Mouse (Mus musculus): ENCODE data around the gene Lypd4. TPM values are rescaled to one million over a fixed set of nuclear protein-coding genes. Genes with fewer than 3 reads are reported as not detected.

The Lypd4 gene
- 0.18 TPM in 1 of 2 replicates, not detected in the other for polyA plus RNA-seq (2015; fragmentation: Nextera tagmentation; extraction: Ambion mirVana)

DNA sequence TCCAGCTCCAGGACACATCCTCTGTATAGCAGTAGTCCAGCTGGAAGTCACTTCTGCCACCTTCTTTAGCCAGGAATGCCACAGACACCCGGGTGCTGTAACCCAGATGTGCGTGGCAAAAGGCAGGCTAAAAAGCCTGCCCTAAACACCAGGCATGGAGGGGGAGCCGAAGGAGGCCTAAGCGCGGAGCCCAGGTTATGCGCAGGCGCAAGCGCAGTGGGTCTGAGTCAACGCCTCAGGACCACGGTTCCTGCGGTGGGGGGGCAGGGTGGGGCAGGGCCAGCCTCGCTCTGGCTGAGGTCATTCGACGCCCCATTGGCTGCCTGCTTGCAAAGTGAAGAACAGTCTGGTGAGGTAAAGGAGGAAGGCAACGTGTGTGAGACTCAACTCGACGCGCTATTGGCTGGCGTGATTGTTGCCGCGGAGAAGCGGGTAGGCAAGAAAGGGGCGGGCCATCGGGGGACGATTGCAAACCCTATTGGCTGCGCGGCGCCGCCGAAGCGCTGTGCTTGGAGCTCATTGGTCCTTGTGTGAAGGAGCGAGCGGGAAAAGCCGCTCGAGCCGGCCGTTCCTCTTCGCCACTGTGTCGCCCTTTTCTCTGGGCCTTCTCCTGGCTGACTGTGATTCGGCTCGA, at the start of gene Lypd4, which contains the start of gene Dmrtc2:
TSS of gene Lypd4 (minus strand) at position 410 of the 634 bp plus-strand sequence.
TSS of gene Dmrtc2 (plus strand) at position 526 of the 634 bp plus-strand sequence.
- Histone ChIP-seq H3K27me3 (replicated peaks) (no peaks in the 10 kb centered on the region), H3K4me2 (0 out of 2 replicates have a peak within 1 kb of the TSS, but pooled peaks have one; percentile 9), H3K9me3 (replicated peaks) (no peaks in the 10 kb centered on the region), H3K27ac (replicated peaks) (no peak within 1 kb of the TSS), H3K4me1 (peaks cover 4% of the 10 kb centered on the region; the same call in 1 of the 2 replicates), H3K9ac (replicated peaks) (no peak within 1 kb of the TSS), H3K4me3 (replicated peaks) (no peak within 1 kb of the TSS), H3K36me3 (no peaks in the 10 kb centered on the region)
- WGBS: 51% methylated on average over 41 of the region's 41 CpGs
- no peak for ATAC-seq (ENCODE audit: low FRiP score)

DNA sequence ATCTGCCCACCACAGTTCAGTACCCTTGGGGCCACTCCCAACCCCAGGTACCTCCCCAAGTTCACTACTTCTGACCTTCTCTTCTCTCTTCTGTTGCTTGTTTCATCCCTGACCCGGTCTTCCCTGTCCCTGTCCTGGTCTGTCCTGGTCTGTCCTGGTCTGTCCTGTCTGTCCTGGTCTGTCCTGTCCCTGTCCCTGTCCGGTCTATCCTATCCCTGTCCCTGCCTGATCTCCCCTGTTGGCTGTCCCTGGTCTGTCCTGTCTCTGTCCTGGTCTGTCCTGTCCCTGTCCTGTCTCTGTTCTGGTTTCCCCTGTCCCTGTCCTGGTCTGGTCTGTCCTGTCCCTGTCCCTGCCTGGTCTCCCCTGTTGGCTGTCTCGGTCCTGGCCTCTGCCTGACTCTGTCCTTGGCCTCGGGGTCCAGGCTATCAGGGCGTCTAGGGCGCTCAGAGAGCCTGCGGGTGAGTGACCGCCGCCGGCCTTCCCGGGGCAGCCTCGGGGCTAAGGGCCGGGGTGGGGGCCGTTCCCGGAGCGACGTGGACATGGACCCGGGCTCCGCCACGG, 49.1 kb upstream of the Lypd4 start:
- no peak overlapping the region for H3K27ac ChIP-seq (replicated peaks)
- no peak overlapping the region for H3K4me3 ChIP-seq (replicated peaks)
- H3K27me3 ChIP-seq (replicated peaks): no peaks in the 10 kb centered on the region
- no peak overlapping the region for H3K9ac ChIP-seq (replicated peaks)
- no peaks in the 10 kb centered on the region for H3K4me1 ChIP-seq
- no peaks in the 10 kb centered on the region for H3K9me3 ChIP-seq (replicated peaks)
- no peak overlapping the region for H3K4me2 ChIP-seq
- ATAC-seq (ENCODE audit: low FRiP score): no peak
- 91% methylated on average over 20 of the region's 20 CpGs for WGBS
- peaks cover 69% of the 10 kb centered on the region for H3K36me3 ChIP-seq

DNA sequence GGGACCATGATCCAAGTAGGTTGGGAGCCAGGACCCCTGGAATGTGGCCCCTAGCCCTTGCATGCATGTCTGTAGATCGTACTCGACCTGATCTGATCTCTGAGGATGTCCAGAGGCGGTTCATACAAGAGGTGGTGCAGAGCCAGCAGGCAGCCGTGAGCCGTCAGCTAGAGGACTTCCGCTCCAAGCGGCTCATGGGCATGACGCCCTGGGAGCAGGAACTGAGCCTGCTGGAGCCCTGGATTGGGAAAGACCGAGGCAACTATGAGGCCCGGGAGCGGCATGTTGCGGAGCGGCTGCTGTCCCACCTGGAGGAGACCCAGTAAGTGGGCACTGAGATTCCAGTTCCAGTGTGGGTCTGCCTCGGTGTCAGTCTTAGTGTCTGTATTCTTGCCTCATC, 42.7 kb upstream of the Lypd4 start:
- no peaks in the 10 kb centered on the region for H3K9me3 ChIP-seq (replicated peaks)
- ATAC-seq (ENCODE audit: low FRiP score): no peak
- no peak overlapping the region for H3K4me2 ChIP-seq
- peaks cover 2% of the 10 kb centered on the region; the same call in 1 of the 2 replicates for H3K4me1 ChIP-seq
- no peak overlapping the region for H3K27ac ChIP-seq (replicated peaks)
- H3K27me3 ChIP-seq (replicated peaks): no peaks in the 10 kb centered on the region
- peaks cover 47% of the 10 kb centered on the region for H3K36me3 ChIP-seq
- WGBS: 98% methylated on average over 14 of the region's 14 CpGs
- H3K4me3 ChIP-seq (replicated peaks): no peak overlapping the region
- no peak overlapping the region for H3K9ac ChIP-seq (replicated peaks)

DNA sequence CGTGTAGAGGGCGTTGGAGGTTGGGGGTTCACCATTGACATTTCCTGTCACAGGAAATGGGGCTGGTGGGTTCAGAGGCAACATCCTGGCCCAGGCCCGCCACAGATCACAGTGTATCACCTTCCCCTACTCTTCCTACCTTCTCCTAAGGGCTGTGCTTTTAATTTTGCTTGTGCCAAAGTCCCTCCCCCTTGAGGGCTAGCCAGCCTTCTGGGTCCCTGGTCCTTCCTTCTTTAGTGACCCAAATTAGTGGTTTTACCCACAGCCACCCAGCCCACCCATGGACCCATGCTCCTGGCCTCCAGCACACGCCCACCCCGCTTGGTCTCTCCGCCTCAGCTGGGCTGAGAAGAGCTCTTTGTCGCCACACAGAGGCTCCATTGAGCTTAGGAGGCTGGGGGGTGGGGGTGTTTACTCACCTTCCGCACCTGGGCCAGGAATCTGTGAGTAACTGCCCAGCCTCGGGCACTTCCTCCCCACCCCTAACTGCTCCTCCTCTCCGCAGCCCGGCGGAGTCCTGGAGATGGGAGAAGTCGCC, 37.5 kb upstream of the Lypd4 start:
- Histone ChIP-seq H3K9ac (replicated peaks) (no peak overlapping the region), H3K36me3 (peaks cover 24% of the 10 kb centered on the region), H3K4me2 (peak overlapping the region; percentile 9; the same call in 1 of the 2 replicates), H3K4me1 (peaks cover 45% of the 10 kb centered on the region), H3K4me3 (replicated peaks) (no peak overlapping the region), H3K27ac (replicated peaks) (no peak overlapping the region), H3K27me3 (replicated peaks) (no peaks in the 10 kb centered on the region), H3K9me3 (replicated peaks) (no peaks in the 10 kb centered on the region)
- no peak for ATAC-seq (ENCODE audit: low FRiP score)
- WGBS: 40% methylated on average over 13 of the region's 13 CpGs

DNA sequence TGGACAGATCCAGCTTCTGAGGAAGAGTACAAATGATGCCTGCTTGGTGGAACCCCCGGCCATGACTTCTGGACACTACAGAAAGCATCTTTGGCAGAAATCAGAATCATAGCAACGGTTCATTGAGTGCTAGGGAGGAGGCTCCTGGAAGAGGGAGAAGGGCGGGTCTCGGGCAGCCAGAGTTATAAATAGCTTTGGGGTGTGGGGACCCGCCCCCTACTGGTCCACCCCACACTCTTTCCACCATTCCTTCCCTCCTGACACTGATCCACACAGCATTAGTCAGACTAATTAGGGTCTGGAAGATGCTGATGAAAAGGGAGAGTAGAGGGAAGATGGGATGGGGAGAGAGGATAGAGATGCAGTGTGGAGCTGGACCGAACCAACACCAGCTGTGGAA, 36.8 kb upstream of the Lypd4 start:
- ATAC-seq (ENCODE audit: low FRiP score): no peak
- Histone ChIP-seq H3K4me2 (peak overlapping the region; percentile 9; the same call in 1 of the 2 replicates), H3K4me3 (replicated peaks) (no peak overlapping the region), H3K27me3 (replicated peaks) (no peaks in the 10 kb centered on the region), H3K4me1 (peaks cover 45% of the 10 kb centered on the region), H3K9ac (replicated peaks) (no peak overlapping the region), H3K36me3 (peaks cover 17% of the 10 kb centered on the region), H3K9me3 (replicated peaks) (no peaks in the 10 kb centered on the region), H3K27ac (replicated peaks) (no peak overlapping the region)
- 39% methylated on average over 6 of the region's 6 CpGs for WGBS

DNA sequence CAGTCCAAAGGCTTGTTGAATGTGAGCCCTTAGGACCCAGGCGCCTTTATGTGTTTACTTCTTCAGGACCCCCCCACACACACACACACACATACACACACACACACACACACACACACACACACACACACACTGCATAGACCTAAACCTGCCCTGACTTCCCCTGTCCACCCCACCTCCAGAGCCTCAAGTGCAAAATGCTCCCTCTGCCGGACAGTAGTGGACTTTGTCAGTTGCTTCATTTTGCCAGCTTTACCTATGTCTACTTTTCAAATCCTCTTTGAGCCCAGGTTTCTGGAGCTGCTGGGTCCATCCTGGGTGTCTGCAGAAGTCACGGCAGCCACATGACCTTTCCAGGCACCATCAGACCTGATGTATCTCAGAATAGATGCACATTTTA, 35.2 kb upstream of the Lypd4 start:
- no peaks in the 10 kb centered on the region for H3K27me3 ChIP-seq (replicated peaks)
- peaks cover 11% of the 10 kb centered on the region; the same call in 1 of the 2 replicates for H3K36me3 ChIP-seq
- peak overlapping the region; percentile 70 for H3K9ac ChIP-seq (replicated peaks)
- 13% methylated on average over 3 of the region's 3 CpGs for WGBS
- peak; percentile 42 for ATAC-seq (ENCODE audit: low FRiP score)
- H3K9me3 ChIP-seq (replicated peaks): no peaks in the 10 kb centered on the region
- peak overlapping the region; percentile 83 for H3K27ac ChIP-seq (replicated peaks)
- peak overlapping the region; percentile 61 for H3K4me3 ChIP-seq (replicated peaks)
- H3K4me2 ChIP-seq: peak overlapping the region; percentile 77
- peaks cover 45% of the 10 kb centered on the region for H3K4me1 ChIP-seq

DNA sequence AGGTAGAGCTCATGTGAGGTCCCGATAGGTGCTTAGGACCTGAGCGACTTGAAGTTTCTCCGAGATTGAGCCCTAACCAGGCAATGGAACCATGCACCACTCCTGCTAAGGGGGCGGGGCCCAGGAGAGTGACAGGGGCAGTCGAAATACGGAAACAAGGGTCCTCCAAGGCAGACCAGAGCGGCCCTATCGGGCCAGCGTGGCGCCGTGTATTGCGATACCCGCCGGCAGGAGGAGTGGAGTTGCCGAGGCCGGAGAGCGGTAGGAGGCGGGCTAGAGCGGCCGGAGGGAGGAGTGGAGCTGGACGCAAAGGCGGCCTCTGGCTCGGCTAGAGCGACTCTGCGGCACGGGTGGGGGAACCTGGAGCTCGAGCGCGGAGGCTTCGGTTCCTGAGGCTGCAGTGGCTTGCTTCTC, 34.3 kb upstream of the Lypd4 start:
- Histone ChIP-seq H3K36me3 (peaks cover 11% of the 10 kb centered on the region; the same call in 1 of the 2 replicates), H3K27me3 (replicated peaks) (no peaks in the 10 kb centered on the region), H3K4me1 (peaks cover 45% of the 10 kb centered on the region), H3K9me3 (replicated peaks) (no peaks in the 10 kb centered on the region), H3K4me2 (peak overlapping the region; percentile 77), H3K9ac (replicated peaks) (peak overlapping the region; percentile 70), H3K4me3 (replicated peaks) (peak overlapping the region; percentile 61), H3K27ac (replicated peaks) (peak overlapping the region; percentile 83)
- whole genome bisulfite sequencing: 0% methylated on average over 30 of the region's 30 CpGs
- ATAC-seq (ENCODE audit: low FRiP score): peak; percentile 96

DNA sequence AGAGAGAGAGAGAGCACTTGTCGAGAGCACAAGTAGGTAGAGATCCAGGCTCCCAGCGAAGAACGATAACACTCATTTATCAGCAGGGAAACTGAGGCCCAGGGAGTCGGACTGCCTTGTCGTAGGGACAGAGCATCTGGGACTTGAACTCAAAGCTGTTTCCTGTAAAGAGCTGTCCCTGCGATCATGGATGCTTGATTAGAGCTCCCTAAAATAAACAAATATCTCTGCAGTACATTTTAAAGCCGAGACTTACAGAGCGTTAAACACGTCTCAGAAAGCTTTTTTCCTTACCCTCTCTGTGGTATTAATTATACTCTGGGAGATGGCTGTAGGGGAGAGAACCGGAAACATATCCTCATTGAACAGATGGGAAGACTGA, 33.7 kb upstream of the Lypd4 start:
- ATAC-seq (ENCODE audit: low FRiP score): no peak
- peak overlapping the region; percentile 70; the same call in 1 of the 2 replicates for H3K9ac ChIP-seq (replicated peaks)
- no peaks in the 10 kb centered on the region for H3K27me3 ChIP-seq (replicated peaks)
- peak overlapping the region; percentile 83; the same call in 1 of the 2 replicates for H3K27ac ChIP-seq (replicated peaks)
- H3K36me3 ChIP-seq: peaks cover 5% of the 10 kb centered on the region; the same call in 1 of the 2 replicates
- H3K4me3 ChIP-seq (replicated peaks): peak overlapping the region; percentile 61
- H3K4me2 ChIP-seq: peak overlapping the region; percentile 77
- H3K4me1 ChIP-seq: peaks cover 45% of the 10 kb centered on the region
- H3K9me3 ChIP-seq (replicated peaks): no peaks in the 10 kb centered on the region
- WGBS: 43% methylated on average over 10 of the region's 10 CpGs

DNA sequence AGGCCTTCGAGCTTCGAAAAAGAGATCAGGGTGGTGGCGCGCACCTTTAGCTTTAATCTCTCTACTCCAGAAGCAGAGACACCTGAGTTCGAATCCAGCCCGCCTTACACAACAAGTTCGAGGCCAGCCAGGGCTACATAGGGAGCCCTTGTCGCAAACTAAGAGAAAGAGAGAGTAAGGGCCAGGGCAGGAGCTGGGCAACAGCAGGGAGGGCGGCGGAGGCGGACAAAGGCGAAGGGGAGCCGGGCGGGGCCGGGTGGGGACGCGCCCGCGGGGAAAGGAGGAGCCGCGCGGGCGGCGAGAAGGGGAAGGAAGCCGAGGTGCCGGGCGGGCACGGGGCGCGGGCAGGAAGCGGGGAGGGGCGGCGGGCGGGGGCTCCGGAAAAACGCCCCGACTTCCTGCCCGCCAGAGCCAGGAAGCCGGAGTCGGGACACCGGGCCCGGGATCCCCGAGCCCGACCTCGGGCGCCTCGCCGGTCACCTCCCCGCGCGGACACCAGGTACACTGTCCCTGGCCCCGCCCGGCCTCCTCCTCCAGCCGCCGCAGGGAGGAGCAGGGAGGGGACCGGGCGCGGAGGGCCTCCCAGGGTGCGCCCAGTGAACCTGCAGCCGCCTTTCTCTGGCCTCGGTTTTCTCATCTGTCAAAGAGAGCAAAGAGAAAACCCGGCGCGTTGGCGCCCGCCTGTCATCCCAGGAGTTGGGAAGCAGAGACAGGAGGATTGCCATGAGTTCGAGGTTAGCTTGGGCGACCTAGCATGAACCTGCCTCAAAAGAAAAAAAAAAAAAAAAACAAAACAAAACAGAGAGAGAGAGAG, 33.1 kb upstream of the Lypd4 start, which contains the start of gene Arhgef1:
TSS of gene Arhgef1 (plus strand) at position 283 of the 814 bp plus-strand sequence.
- WGBS: 8% methylated on average over 53 of the region's 68 CpGs
- peak within 1 kb of the TSS; percentile 83 for H3K27ac ChIP-seq (replicated peaks)
- no peaks in the 10 kb centered on the region for H3K27me3 ChIP-seq (replicated peaks)
- peak within 1 kb of the TSS; percentile 61 for H3K4me3 ChIP-seq (replicated peaks)
- no peaks in the 10 kb centered on the region for H3K36me3 ChIP-seq
- peak within 1 kb of the TSS; percentile 70 for H3K9ac ChIP-seq (replicated peaks)
- H3K9me3 ChIP-seq (replicated peaks): no peaks in the 10 kb centered on the region
- peak within 1 kb of the TSS; percentile 77 for H3K4me2 ChIP-seq
- ATAC-seq (ENCODE audit: low FRiP score): no peak
- H3K4me1 ChIP-seq: peaks cover 45% of the 10 kb centered on the region

DNA sequence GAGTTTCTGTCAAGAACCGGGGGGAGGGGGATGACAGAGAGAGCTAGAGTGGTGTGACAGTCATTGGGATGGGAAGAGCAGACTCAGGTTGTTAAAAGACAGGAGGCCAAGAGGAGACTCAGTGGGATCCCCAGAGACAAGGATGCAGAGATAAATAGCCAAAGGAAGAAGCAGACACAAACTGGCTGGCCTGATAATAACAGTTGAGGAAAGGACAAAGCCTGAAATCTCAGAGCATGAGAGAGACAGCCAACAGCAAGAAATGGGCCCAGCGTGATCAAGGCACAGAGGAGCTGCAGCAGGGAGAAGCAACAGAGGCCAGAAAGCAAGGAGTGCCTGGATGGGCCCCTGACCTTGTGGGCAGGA, 32.5 kb upstream of the Lypd4 start:
- WGBS: 68% methylated on average over 2 of the region's 2 CpGs
- H3K27me3 ChIP-seq (replicated peaks): no peaks in the 10 kb centered on the region
- no peak for ATAC-seq (ENCODE audit: low FRiP score)
- H3K27ac ChIP-seq (replicated peaks): peak overlapping the region; percentile 69; the same call in 1 of the 2 replicates
- H3K4me1 ChIP-seq: peaks cover 40% of the 10 kb centered on the region
- no peaks in the 10 kb centered on the region for H3K36me3 ChIP-seq
- peak overlapping the region; percentile 61 for H3K4me3 ChIP-seq (replicated peaks)
- peak overlapping the region; percentile 77 for H3K4me2 ChIP-seq
- peak overlapping the region; percentile 65; the same call in 1 of the 2 replicates for H3K9ac ChIP-seq (replicated peaks)
- no peaks in the 10 kb centered on the region for H3K9me3 ChIP-seq (replicated peaks)

DNA sequence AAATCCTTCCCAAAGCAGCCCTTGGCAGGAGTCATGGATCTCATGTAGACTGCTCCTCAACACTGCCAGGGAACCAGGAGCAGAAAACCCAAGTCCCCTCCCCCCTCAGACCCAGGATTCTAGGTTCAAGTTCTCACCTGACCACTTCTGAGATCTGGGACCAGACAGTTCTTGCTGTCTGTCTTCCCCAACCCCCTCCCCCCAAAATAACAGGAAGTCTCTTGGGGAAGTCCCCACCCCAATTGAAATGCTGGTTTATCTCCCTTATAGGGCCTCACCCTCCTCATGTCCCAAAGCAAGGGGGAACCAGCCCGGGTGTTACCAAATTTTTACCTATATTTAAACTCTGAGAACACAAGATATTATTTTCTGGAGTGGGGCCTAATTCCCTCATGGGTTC, 32.1 kb upstream of the Lypd4 start:
- Histone ChIP-seq H3K27me3 (replicated peaks) (no peaks in the 10 kb centered on the region), H3K36me3 (no peaks in the 10 kb centered on the region), H3K9ac (replicated peaks) (no peak overlapping the region), H3K9me3 (replicated peaks) (no peaks in the 10 kb centered on the region), H3K4me3 (replicated peaks) (no peak overlapping the region), H3K4me2 (no peak overlapping the region), H3K27ac (replicated peaks) (0 out of 2 replicates have a peak overlapping the region, but pooled peaks have one; percentile 69), H3K4me1 (peaks cover 36% of the 10 kb centered on the region)
- WGBS: 65% methylated on average over 1 of the region's 1 CpGs
- no peak for ATAC-seq (ENCODE audit: low FRiP score)

Measured in neural tube, embryonic 15.5 days (tissue).